Mouse (Mus musculus) liver, adult 2 months (tissue): ENCODE data around the gene Eno2.

ENCODE experiments used
- CTCF ChIP-seq: fragments of 200-500 bp; IDR thresholded peaks from 2 replicates; pipeline ENCODE4 v1.5.1; 2011; ENCODE audit warnings: low read depth, low read length, control low read depth
- POLR2A ChIP-seq: fragments of 200-500 bp; IDR thresholded peaks from 2 replicates; pipeline ENCODE4 v1.6.1; 2011; ENCODE audit warnings: low read length, control low read depth; ENCODE audit not compliant: insufficient read depth; ENCODE audit errors: extremely low read depth

DNA sequence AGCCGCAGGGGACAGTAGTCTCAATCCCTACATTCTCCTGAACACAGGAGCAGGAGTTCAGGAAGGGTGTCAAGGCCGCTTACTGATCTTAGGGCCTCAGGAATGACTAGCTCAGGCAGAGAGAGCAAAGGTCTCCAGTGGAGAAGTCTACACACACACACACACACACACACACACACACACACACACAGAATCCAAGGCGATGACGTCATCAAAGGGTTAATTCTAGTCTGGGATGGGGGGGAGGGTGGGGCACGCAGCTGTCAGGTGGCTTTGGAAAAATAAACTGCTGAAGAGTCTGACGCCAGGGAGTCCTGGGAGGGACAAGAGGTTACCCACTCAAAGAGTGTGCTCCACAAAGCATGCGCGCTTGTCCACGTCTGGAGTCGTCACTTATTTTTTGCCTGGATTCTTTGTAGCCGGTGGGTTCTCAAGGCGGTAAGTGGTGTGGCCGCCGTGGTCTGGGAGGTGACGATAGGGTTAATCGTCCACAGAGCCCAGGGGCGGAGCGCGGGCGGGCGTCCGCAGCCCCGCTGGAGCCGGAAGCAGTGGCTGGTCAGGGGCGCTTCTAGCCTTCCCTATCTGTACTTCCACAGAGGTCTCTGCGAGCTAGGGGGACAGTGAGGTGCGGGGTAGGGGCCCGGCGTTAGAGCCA is 39.0 kb upstream of the Eno2 start, which contains the start of gene Spsb2:
- TF ChIP-seq CTCF, result no peak
- no peak for TF ChIP-seq POLR2A
